ENCODE assay signal across 8 mouse cellular contexts in genomic region chr1:44553166-44553898, GRCm38 (mm10). TPM values are rescaled to one million over a fixed set of nuclear protein-coding genes. Genes with fewer than 3 reads are reported as not detected.
DNase-seq lines count a peak whose midpoint lies in the region; ATAC-seq lines count a peak whose summit lies in the region.

No protein-coding gene starts in this region.

- no peaks in the 10 kb centered on the region for H3K27me3 ChIP-seq in intestine, embryonic 14.5 days (replicated peaks; ENCODE audit: control insufficient read depth, insufficient read depth, low read length)
- no peaks in the 10 kb centered on the region for H3K27me3 ChIP-seq in lung, embryonic 16.5 days (ENCODE audit: control insufficient read depth, insufficient read depth, low read depth, low read length)

- DNase-seq in embryo, embryonic 10 days (ENCODE audit: low spot score): peak; percentile 52
- DNase-seq in embryo, embryonic 9.5 days (ENCODE audit: extremely low spot score): no peak
- peak; percentile 25 for DNase-seq in adrenal gland, postnatal 25 days
- peak; percentile 21 for DNase-seq in gastrocnemius, postnatal 14 days
- DNase-seq in intestine, embryonic 14.5 days (ENCODE audit: low spot score): peak; percentile 60
- peak; percentile 56 for DNase-seq in right cerebral cortex, postnatal 10 days (ENCODE audit: low spot score in 2 of 2)
- DNase-seq in spleen, adult 18-20 months: no peak

- H3K36me3 ChIP-seq in intestine, embryonic 14.5 days (ENCODE audit: control insufficient read depth, insufficient read depth, low read length): no peaks in the 10 kb centered on the region
- H3K36me3 ChIP-seq in lung, embryonic 16.5 days (ENCODE audit: control insufficient read depth, insufficient read depth, low read length): no peaks in the 10 kb centered on the region

- 18% methylated on average over 6 of the region's 6 CpGs for WGBS in intestine, embryonic 14.5 days
- WGBS in lung, embryonic 16.5 days: 22% methylated on average over 6 of the region's 6 CpGs

- H3K9me3 ChIP-seq in intestine, embryonic 14.5 days (ENCODE audit: control insufficient read depth, low read length): no peaks in the 10 kb centered on the region
- H3K9me3 ChIP-seq in lung, embryonic 16.5 days (ENCODE audit: control insufficient read depth, low read length): no peaks in the 10 kb centered on the region

- H3K4me1 ChIP-seq in intestine, embryonic 14.5 days (replicated peaks; ENCODE audit: control insufficient read depth, insufficient read depth, low read length): peaks cover 16% of the 10 kb centered on the region
- peaks cover 10% of the 10 kb centered on the region for H3K4me1 ChIP-seq in lung, embryonic 16.5 days (replicated peaks; ENCODE audit: control insufficient read depth, insufficient read depth, low read length)

- intact Hi-C loops in gastrocnemius, postnatal 14 days (cut with DNase I; ENCODE audit: low total_unique reads): no loop called here

- no peak for ATAC-seq in intestine, embryonic 14.5 days (replicated peaks; ENCODE audit: low FRiP score, low TSS enrichment, low read depth)
- no peak for ATAC-seq in lung, embryonic 16.5 days (ENCODE audit: low read depth)

- no peak overlapping the region for H3K9ac ChIP-seq in intestine, embryonic 14.5 days (ENCODE audit: low read length)
- H3K9ac ChIP-seq in lung, embryonic 16.5 days (ENCODE audit: low read length): peak overlapping the region; percentile 48; the same call in 1 of the 2 replicates

- H3K4me2 ChIP-seq in intestine, embryonic 14.5 days (ENCODE audit: low read length): peak overlapping the region; percentile 68
- H3K4me2 ChIP-seq in lung, embryonic 16.5 days (ENCODE audit: low read depth, low read length): peak overlapping the region; percentile 72

- H3K27ac ChIP-seq in intestine, embryonic 14.5 days (ENCODE audit: low read depth): peak overlapping the region; percentile 86
- H3K27ac ChIP-seq in lung, embryonic 16.5 days (ENCODE audit: low read length): peak overlapping the region; percentile 97

- peak overlapping the region; percentile 86 for H3K4me3 ChIP-seq in intestine, embryonic 14.5 days (ENCODE audit: low read depth, low read length)
- H3K4me3 ChIP-seq in lung, embryonic 16.5 days (ENCODE audit: low read length): peak overlapping the region; percentile 65

RNA-seq across cellular contexts. Expression of gene Gulp1, which starts 2.0 kb away (rescaled TPM):
- 55.1 and 64.1 TPM in 2 replicates for total RNA-seq in adrenal gland, postnatal 25 days (2021)
- 1 to 10 TPM; 7.2 to 9.4 TPM for total RNA-seq in gastrocnemius, postnatal 14 days (2021)
- 16.5 and 22.5 TPM in 2 replicates for polyA plus RNA-seq in intestine, embryonic 14.5 days (2014; fragmentation: Nextera tagmentation; extraction: Ambion mirVana)
- polyA plus RNA-seq in lung, embryonic 16.5 days (2015; fragmentation: Nextera tagmentation; extraction: Ambion mirVana): 34.8 and 39.1 TPM in 2 replicates

Comparison
In these comparisons a context has a peak if more than half of its experiments do, and no peak if none do; other contexts are left out.
1. DNase-seq: peak in embryo, embryonic 10 days (single experiment), adrenal gland, postnatal 25 days (single experiment), gastrocnemius, postnatal 14 days (single experiment), intestine, embryonic 14.5 days (single experiment) and right cerebral cortex, postnatal 10 days (2 of 2); none in embryo, embryonic 9.5 days (single experiment) and spleen, adult 18-20 months (0 of 2).